Comparison of ENCODE assay signal across 29 mouse cellular contexts in genomic region chr11:87158012-87158411, GRCm38 (mm10). TPM values are rescaled to one million over a fixed set of nuclear protein-coding genes. Genes with fewer than 3 reads are reported as not detected.
"Had no signal": no experiment of that assay in that cellular context is flagged by ENCODE, and none has a peak within 500 bp of the region (broad histone marks: within the 10 kb centered on the region; RNA-seq: fewer than 3 reads in every experiment).

No protein-coding gene starts in this region.

- H3K27ac ChIP-seq: limb, embryonic 10.5 days; limb, embryonic 12.5 days; limb, embryonic 13.5 days; limb, embryonic 15.5 days; liver, embryonic 12.5 days; liver, embryonic 13.5 days; liver, embryonic 14.5 days; liver, embryonic 15.5 days; lung, embryonic 15.5 days; macrophage; midbrain, embryonic 10.5 days; midbrain, embryonic 12.5 days; midbrain, embryonic 13.5 days; midbrain, embryonic 15.5 days had no signal

- H3K4me1 ChIP-seq: limb, embryonic 10.5 days; limb, embryonic 12.5 days; limb, embryonic 13.5 days; limb, embryonic 15.5 days; liver, embryonic 12.5 days; liver, embryonic 13.5 days; liver, embryonic 15.5 days; lung, embryonic 15.5 days; midbrain, embryonic 10.5 days; midbrain, embryonic 12.5 days; midbrain, embryonic 13.5 days; midbrain, embryonic 15.5 days had no signal

- H3K4me3 ChIP-seq: limb, embryonic 10.5 days; limb, embryonic 12.5 days; limb, embryonic 13.5 days; limb, embryonic 15.5 days; liver, embryonic 12.5 days; liver, embryonic 13.5 days; liver, embryonic 15.5 days; lung, embryonic 15.5 days; megakaryocyte, embryonic 14.5 days; midbrain, embryonic 10.5 days; midbrain, embryonic 12.5 days; midbrain, embryonic 13.5 days; midbrain, embryonic 15.5 days; myocyte had no signal

- H3K9ac ChIP-seq: limb, embryonic 12.5 days; limb, embryonic 13.5 days; limb, embryonic 15.5 days; liver, embryonic 12.5 days; liver, embryonic 13.5 days; liver, embryonic 14.5 days; liver, embryonic 15.5 days; liver, postnatal 0 days; lung, embryonic 14.5 days; lung, embryonic 15.5 days; midbrain, embryonic 12.5 days; midbrain, embryonic 13.5 days; midbrain, embryonic 15.5 days had no signal

- H3K27me3 ChIP-seq: limb, embryonic 12.5 days; limb, embryonic 13.5 days; limb, embryonic 15.5 days; liver, embryonic 12.5 days; liver, embryonic 13.5 days; liver, embryonic 15.5 days; lung, embryonic 15.5 days; megakaryocyte, embryonic 14.5 days; midbrain, embryonic 12.5 days; midbrain, embryonic 13.5 days; midbrain, embryonic 15.5 days had no signal

- H3K36me3 ChIP-seq: lung, embryonic 15.5 days had no signal

- H3K9me3 ChIP-seq: limb, embryonic 10.5 days; limb, embryonic 12.5 days; limb, embryonic 13.5 days; limb, embryonic 15.5 days; liver, embryonic 12.5 days; liver, embryonic 13.5 days; liver, embryonic 15.5 days; lung, embryonic 15.5 days; megakaryocyte, embryonic 14.5 days; midbrain, embryonic 10.5 days; midbrain, embryonic 12.5 days; midbrain, embryonic 13.5 days; midbrain, embryonic 15.5 days had no signal

- DNase-seq: left cerebral cortex, postnatal 4 days; liver; liver, embryonic 13.5 days; liver, postnatal 0 days; lung, adult 18-20 months; lung, adult 2 months; lung, embryonic 14.5 days; lung, postnatal 10 days; lung, postnatal 14 days; lung, postnatal 36 days; lung, postnatal 4 days; midbrain, embryonic 14.5 days had no signal

RNA-seq across cellular contexts. Expression of gene Prr11, which starts 49.5 kb away (rescaled TPM):
- total RNA-seq: liver, adult 2 months; monocyte, adult 5-6 weeks had no signal
